Mouse (Mus musculus) spleen, adult 18-20 months (tissue): ENCODE data around the gene Otoa.
A peak's percentile ranks its signal among the peaks of the same experiment; 100 is the strongest.

Source experiments
- DNase-seq, 2 experiments: peaks; one replicate each; pipeline ENCODE4 v3.0.0; 2022; ENCODE audit warnings: mixed read lengths in 2 of 2

Otoa gene

DNA sequence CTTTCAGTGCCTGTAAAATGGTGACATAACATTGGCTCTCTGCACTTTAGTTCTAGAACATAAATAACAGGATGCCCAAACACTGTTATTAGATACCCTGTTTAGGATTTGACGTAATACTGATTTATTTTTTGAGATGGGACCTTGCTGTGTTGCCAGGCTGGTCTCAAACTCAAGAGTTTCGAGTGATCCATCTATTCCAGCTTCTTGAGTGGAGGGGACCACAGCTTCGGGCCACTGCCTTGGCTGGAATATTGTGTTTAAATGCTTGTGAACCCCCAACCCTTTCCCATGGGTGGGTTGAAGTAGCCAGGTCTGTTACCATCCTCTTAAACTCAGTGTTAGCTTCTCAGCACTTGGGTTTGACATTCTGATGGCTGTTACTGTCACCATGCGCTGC, at the start of gene Otoa:
Otoa (plus strand) TSS at position 301 of the 400 bp plus-strand sequence.
- DNase-seq: no peak

DNA sequence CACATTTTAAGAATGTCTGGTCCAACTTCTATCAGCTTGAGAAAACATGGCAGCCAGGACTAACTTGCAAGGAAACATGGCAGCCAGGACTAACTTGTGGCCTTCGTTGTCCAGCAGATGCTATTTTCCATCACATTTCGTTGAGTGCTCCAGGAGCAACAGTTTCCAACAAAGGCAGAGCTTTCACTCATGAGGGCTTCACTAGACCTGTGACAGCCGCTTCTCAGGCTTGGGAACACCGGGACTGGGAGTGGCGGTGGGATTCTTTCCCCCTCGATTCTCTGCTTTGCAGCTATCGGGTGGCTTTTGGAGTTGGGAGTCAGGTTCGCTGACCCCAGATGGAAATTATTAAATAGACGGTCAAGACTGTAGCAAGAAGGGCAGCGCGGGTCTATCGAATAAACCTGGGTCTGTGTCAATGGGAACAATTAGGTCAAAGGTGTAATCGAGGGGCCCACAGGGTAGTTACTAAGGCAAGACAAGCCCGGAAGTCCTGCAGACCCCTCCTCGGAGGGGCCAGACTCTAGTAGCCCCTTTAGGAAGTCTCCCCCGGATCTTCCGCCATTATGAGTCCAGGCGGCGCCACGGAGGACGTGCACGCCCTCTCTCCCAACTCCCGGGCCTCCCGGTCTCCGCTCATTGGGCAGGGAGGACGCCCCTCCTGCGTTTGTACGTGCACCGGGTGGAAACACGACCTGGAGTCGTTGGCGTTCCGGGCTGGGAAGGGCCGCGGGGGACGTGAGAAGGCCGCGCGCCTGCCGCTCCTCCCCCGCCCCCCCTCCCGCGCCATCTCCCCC, 47.4 kb upstream of the Otoa start, which contains the start of gene Mettl9:
Mettl9 (plus strand) TSS at position 590 of the 797 bp plus-strand sequence.
- DNase-seq: peak; percentile 83 to 84

DNA sequence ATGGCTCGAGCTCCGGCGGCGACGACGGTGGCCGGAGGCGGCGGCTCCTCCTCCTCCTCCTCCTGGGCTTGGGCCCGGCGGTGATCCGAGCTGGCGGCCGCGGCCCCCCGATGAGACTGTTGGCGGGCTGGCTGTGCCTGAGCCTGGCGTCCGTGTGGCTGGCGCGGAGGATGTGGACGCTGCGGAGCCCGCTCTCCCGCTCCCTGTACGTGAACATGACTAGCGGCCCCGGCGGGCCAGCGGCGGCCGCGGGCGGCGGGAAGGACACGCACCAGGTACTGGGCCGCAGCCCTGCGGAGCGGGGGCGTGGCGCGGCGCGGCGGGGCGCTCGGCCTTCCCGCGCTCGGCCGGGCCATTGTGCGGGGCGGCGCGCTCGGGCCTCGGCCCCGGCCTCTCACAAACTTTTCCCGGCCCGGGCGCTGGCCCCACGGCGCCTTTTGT, 46.7 kb upstream of the Otoa start:
- no peak for DNase-seq

DNA sequence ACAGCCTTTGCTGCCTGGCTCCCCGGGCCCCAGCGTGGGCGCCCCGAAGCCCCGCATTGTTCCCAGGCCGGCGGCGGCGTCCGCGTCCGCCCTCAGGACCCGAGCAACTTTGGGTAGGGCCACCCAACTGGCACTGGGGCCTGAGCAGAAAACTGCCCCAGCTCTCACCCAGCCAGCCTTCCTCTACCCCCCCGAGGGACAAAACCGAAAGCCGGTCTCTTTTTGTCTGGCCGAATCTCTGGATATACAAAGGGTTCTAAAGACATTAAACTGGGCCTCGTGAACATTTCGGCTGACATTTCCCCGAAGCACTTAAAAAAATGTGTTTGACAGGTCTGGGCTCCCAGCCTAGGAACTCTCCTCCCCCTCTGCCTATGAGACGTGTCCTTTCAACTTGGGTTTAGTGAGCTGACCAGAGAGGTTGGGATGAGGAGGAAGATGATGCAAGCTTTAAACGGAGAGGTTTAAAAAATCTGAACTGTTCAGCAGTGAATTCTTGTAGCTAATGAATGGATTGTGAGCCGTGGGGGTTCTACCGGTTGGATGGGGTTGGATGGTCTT, 46.2 kb upstream of the Otoa start:
- DNase-seq: no peak

DNA sequence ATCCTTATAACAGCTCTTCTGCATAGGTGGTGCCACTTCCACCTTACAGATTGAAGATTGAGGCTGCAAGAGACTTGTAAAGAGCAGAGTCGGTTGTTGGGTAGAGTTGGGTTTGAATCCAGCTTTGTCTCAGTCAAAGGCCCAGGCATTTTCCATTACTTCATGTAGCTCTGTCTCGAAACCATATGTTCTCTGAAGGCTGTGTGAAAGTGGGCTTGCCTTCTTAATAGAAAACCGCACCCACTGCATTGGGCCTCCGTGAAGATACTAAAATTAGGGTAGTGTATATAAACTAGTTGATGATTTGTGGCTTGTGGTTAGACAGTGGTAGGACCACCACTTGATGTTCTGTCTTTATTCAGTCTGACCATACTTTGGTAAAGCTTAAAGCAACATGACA, 40.9 kb upstream of the Otoa start:
- DNase-seq: no peak

- DNase-seq: no peak
Measured at GRCm38 (mm10) chr7:121041989-121042388, 39.5 kb upstream of the Otoa start.

DNA sequence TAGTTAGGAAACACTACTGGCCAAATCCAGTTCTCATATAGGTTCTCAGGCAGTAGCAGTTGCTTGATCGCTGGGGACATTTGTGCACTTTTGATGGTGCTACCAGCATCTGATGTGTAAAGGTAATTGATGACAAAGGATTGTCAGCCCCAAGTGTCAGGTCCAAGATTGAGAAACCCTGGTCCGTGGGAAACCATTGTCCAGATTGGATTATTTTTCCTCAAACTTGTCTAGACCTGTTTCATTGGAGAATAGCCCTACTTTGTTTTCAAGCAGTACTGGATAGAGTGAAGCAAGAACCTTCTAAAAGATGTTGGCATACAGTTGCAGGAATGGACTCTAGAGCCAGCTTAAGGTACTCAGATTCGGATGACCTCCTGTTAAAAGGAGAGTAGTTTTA, 38.4 kb upstream of the Otoa start:
- DNase-seq: no peak

DNA sequence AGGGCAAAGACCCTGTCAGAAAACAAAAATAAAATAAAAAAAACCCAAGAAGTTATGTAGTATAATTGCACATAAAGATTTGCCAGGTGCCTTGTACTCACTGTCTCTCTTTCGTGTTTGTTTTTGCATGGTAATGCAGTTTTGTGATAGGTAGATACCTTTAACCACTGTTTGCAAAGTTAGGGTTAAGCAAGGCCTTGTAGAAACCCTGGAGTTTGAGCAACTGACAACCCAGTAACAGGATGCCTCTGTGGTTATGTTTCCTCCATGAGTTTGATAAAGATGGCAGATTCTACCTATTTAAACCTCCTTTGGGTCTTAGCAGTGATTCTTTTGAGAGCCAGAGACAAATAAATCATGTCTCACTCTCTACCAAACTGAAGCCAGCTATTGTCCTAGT, 37.9 kb upstream of the Otoa start:
- no peak for DNase-seq

DNA sequence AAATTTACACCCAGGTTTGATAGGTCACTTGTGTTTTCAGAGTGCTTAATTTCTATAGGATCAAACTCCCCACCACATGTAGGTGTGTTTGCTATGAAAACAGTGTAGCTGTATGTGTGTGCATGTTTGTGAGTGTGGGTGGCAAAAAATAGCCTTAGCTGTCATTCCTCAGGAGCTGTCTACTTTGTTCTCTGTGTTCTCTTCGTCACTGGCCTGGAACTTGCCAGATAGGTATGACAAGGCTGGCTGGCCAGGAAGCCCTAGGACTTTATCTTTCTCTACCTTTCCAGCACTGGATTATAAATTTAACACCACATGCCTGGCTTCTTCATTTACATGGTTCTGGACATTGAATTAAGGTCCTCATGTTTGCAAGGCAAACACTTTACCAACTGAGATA, 37.2 kb upstream of the Otoa start:
- DNase-seq: no peak

DNA sequence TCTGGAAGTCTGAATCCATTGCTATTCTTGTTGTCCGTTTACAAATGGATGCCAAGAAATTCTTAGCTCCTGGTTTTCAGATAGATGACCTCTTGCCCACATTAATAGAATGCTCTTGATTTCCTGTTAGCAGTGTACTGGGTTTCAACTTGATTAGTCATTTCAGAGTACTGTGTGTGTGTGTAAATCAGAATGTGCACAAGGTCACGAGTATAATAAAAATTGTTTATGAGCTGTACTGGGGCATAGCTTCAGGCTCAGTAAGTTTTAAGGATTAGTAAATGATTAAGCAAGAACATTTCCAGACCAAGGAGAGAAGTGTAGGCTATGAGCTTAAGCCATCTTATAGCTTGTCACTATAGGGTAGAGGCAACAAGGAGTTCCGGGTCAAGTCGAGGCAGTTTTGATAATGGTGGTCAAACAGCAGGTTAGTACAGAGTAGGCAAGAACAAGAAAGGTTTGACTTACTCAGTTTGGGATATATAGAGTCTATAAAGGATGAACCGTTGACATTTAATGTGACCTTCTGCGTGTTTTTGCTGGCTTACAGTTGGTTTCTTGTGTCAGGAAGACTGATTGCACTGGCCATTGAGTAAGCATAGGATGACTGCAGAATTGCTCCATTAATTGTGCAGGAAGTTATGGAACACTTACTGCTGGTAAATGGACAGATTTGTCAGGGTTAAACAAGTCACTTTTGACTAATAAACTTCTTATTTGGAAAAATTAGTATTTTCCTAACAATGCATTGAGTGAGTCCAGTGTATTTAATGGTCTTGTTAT, 35.6 kb upstream of the Otoa start:
- DNase-seq: no peak

DNA sequence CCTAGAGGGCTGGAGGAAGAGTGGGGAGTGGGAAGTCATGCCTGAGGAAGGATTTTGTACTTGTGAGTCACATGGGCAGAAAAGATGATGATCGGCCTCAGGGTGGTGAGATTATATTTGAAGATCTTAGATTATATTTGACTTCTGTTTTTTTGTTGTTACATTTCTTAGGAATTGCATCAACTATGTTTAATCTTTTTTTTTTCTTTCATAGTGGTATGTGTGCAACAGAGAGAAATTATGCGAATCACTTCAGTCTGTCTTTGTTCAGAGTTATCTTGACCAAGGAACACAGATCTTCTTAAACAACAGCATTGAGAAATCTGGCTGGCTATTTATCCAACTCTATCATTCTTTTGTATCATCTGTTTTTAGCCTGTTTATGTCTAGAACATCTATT, 33.8 kb upstream of the Otoa start:
- no peak for DNase-seq

GRCm38 (mm10) chr7:121053071-121053470, 28.4 kb upstream of the Otoa start:
- DNase-seq: no peak

DNA sequence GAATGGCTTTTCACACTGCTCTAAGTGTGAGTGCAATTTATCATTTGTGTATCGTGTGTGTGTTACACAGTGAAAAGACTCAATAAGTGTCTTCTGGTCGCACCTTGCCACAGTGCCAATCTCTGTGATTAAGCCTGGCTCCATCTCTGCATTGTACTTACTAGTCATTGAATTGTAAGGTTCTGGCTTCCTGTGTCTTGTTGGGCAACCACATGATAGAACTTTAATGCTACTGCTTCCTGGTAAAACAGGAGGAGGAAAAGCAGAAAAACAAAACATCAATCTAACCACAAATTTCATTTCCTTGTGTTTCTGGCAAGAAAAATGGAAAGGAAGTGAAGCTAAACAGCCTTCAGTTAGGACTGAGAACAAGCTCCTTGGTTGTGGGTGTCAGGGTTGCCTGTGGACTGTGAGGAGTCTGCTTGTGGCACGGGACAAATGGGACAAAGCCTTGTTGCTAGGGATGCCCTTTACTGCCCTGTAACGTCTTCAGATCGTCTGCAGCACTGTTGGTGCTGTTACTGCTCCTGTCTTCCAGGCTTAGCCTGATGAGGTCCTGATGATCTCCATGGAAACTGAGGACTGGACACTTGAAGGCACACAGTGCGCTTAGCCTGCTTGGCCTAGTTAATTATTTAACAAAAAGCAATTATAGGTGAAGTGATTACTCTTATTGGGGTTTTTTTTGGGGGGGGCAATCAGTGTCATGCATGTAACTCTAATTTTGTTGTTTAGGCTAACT, 21.8 kb upstream of the Otoa start:
- no peak for DNase-seq

GRCm38 (mm10) chr7:121064309-121064708, 17.1 kb upstream of the Otoa start:
- no peak for DNase-seq

DNA sequence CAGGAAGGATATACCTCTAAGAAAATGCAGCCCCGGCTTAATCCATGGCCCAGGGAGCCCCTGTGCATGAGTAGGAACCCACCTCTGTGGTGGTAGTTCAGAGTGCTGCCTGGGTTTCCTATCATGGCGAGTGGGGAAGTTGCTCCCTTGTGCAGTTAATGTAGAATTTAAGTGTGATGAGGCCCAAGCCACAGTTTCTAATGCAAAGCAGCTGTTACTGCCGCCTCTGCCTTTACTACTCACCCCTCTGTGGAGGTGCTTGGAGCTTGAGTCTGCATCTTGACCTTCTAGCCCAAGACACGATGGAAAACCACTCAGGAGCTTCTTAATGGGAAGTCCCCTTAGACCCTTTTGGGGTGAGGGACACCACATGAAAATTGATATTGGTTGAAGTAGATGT, 10.2 kb upstream of the Otoa start:
- DNase-seq: no peak

GRCm38 (mm10) chr7:121072506-121072905, 8.9 kb upstream of the Otoa start:
- DNase-seq: no peak

DNA sequence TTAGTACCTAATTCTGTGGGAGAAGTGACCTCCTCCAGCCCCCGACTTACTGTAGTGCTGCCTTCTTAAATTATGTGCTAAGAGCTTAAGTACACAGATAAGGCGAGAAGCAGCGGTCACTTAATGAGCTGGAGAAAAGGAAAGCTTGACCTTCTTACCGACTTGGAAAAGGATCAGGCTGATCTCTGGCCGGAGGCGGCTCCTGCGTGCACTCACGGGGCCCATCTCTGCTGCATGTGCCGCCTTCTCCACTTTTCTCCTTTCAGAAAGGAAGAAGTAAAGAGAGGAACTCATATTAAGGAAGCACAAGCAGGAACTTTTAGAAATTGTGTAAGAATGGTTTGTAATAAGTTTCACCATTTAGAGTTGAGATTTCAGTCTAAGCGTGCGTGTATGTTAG, 7.2 kb upstream of the Otoa start, which contains the start of gene Igsf6:
Igsf6 (minus strand) TSS at position 292 of the 400 bp plus-strand sequence.
- no peak for DNase-seq

DNA sequence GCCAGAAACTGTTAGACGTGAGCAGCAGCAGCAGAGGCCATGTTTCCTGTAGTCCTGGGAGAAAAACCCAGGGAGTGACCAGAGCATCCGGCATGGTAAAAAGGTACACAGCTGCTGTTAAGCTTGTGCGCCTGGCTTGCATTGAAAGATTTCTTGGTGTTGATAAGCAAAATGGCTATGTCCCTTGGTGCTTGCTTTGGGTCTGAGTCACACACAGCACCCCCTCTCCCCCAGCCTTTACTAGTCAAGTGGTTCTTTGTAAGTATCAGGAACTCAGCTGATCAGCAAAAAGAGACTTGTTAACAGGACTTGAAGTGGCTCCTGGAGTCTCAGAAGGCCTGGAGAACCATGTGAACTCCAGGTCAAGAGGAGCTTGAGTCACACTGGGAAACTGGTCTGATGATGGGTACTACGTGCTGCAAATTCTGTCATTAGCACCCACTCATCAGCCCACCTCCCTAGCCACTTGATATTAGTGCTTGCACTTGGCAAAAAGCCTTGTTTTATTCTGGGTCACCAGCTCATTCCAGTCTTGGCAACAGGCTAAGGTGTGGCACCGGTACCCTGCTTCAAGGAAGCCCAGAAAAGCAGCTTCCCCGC, 6.5 kb upstream of the Otoa start:
- DNase-seq: no peak

DNA sequence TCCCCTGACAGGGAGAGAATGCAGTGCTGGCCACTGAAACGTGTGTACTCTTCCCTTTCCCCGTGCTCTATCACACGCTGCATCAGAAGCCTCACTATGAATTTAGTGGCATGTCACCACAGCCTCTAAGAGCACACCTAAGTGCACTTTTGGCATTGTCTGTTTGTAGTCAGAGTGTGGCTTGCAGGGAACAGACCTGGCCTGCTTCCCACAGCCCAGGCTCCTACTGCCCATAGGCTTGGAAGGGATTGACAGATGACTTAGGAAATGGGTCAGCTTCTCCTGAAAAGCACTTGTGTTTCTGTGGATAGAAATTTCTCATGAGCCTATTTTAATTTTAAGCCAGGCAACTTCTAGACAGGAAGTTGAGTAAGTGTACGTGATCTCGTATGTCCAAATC, 6.0 kb upstream of the Otoa start:
- no peak for DNase-seq

GRCm38 (mm10) chr7:121077311-121077710, 4.1 kb upstream of the Otoa start:
- no peak for DNase-seq

DNA sequence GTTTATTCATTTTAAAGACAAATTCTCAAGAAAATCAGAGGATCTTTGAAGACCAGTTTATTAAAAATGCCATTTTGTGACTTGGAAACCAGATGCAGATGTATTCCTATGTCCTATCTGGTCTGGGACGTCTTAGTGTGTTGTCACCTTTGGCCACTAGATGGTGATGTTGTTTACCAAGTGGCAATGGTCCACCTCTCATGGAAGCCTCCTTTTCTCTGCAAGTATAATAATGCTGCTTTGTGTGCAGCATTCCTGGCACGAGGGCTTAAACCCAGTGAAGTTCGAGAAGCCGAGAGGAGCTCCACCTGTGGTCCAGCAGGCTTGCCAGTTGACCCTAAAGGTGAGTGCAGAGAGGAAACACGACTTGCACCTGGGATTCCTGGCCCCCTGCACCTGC, 3.6 kb upstream of the Otoa start:
- DNase-seq: peak in 1 of 2 experiments; percentile 37

DNA sequence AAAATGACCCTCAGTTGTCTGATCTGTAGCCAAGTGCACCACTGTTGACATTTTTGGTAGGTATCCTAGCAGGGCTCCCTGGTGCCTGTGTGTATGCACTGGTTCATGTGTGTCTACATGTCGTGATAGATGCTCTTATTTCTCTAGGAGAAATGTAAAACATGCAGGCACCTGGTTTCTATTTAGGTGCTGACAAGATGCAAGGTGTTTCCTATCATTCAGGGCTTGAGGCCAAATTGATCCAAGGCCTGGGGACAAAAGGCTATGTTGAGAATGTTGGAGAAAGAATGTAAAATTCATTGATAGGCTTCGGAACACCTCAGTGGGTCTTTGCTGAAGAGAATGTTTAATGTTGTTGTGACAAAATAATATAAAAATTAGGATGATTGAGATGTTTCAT, 366 bp downstream of the Otoa start:
- DNase-seq: no peak
